In the genomic region with DNA sequence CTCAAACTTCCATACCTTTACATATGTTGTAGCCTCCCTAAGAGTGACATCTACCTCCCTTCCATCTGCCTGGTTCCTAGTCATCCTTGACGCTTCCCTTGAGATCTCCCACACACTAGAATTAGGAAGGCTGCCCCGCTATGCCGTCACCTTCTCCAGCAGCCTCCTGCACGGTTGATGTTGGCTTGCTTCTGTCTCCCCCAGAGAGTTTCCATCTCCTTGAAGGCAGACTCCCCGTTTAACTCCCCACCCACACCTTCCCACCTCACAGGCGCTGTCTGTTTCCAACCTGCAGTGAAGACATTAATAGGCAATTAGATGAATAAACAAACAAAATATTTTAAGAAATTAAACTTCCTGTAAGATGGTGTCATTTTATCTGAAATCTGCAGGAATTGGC, we compare ENCODE assay signal across 18 mouse cellular contexts.
DNase-seq lines count a peak whose midpoint lies in the region.
"Had no signal": no experiment of that assay in that cellular context is flagged by ENCODE, and none has a peak within 500 bp of the region (broad histone marks: within the 10 kb centered on the region; RNA-seq: fewer than 3 reads in every experiment).

No protein-coding gene starts in this region.

- no peaks in the 10 kb centered on the region for H3K27me3 ChIP-seq in embryonic facial prominence, embryonic 10.5 days (replicated peaks; ENCODE audit: low read depth, poor library complexity, severe bottlenecking)
- H3K27me3 ChIP-seq: embryonic facial prominence, embryonic 15.5 days; heart, embryonic 12.5 days had no signal

- WGBS in embryonic facial prominence, embryonic 10.5 days, result 86% methylated on average over 6 of the region's 6 CpGs

- H3K9me3 ChIP-seq in embryonic facial prominence, embryonic 10.5 days, result no peaks in the 10 kb centered on the region
- H3K9me3 ChIP-seq: embryonic facial prominence, embryonic 15.5 days; forebrain, embryonic 10.5 days; heart, embryonic 12.5 days; hindbrain, embryonic 10.5 days had no signal

- H3K4me3 ChIP-seq in embryonic facial prominence, embryonic 10.5 days, result no peak overlapping the region
- H3K4me3 ChIP-seq: embryonic facial prominence, embryonic 15.5 days; erythroblast, embryonic 14.5 days; forebrain, embryonic 10.5 days; gastrocnemius, adult 2 months; heart, embryonic 12.5 days; hindbrain, embryonic 10.5 days had no signal

- DNase-seq in frontal cortex, postnatal 36 days (ENCODE audit: low spot score in 2 of 2), result peak; percentile 24 to 40
- DNase-seq in frontal cortex, postnatal 14 days (ENCODE audit: low spot score in 2 of 2), result no peak
- DNase-seq in right cerebral cortex, adult 18-20 months, result peak; percentile 56
- no peak for DNase-seq in right cerebral cortex, postnatal 4 days
- peak; percentile 38 for DNase-seq in right cerebral cortex, postnatal 25 days
- no peak for DNase-seq in cerebellum, postnatal 10 days
- DNase-seq in embryonic facial prominence, embryonic 10.5 days (ENCODE audit: low spot score), result no peak
- DNase-seq: adrenal gland, postnatal 14 days; cerebellum, adult 18-20 months; cerebellum, adult 9-11 months; gastrocnemius, adult 2 months; gastrocnemius, postnatal 25 days had no signal

- H3K27ac ChIP-seq in embryonic facial prominence, embryonic 10.5 days (replicated peaks), result no peak overlapping the region
- H3K27ac ChIP-seq: embryonic facial prominence, embryonic 15.5 days; forebrain, embryonic 10.5 days; gastrocnemius, adult 2 months; hindbrain, embryonic 10.5 days; hindbrain, embryonic 14.5 days had no signal

- H3K36me3 ChIP-seq in embryonic facial prominence, embryonic 10.5 days (replicated peaks), result no peaks in the 10 kb centered on the region
- H3K36me3 ChIP-seq: embryonic facial prominence, embryonic 15.5 days; forebrain, embryonic 10.5 days; heart, embryonic 12.5 days; hindbrain, embryonic 10.5 days had no signal

- no peaks in the 10 kb centered on the region for H3K4me1 ChIP-seq in embryonic facial prominence, embryonic 10.5 days
- H3K4me1 ChIP-seq: embryonic facial prominence, embryonic 15.5 days; heart, embryonic 12.5 days; hindbrain, embryonic 10.5 days had no signal

Comparison
In these comparisons a context has a peak if more than half of its experiments do, and no peak if none do; other contexts are left out.
1. DNase-seq: peak in frontal cortex, postnatal 36 days (2 of 2), right cerebral cortex, adult 18-20 months (single experiment) and right cerebral cortex, postnatal 25 days (single experiment); none in frontal cortex, postnatal 14 days (0 of 2), right cerebral cortex, postnatal 4 days (single experiment), cerebellum, postnatal 10 days (0 of 2) and embryonic facial prominence, embryonic 10.5 days (single experiment).